Mouse (Mus musculus): ENCODE results near the gene Gins2.

Gins2 gene

GRCm38 (mm10) chr8:120563851-120564837 lies 25.0 kb downstream of the Gins2 start:
- DNase-seq: peak; percentile 64

DNA sequence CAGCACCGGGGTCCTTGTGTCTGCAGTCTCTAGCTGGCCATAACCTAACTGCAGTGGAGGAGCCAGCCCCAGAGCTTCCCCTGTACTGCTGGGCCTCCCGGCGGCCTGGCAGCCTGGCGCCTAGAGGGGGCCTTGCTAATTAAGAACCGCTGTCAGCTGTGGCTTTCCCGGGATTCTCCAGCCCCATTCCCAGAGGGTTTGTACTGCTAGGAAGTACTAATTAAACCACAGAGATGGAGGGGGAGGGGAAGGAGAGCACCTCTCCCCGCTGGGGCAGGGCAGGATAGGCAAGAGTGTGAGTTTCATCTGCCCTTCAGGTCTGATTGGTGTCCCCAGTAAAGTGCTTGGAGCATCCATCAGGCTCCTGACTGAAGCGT lies 25.8 kb downstream of the Gins2 start:
- DNase-seq: no peak

GRCm38 (mm10) chr8:120562680-120563347 lies 26.3 kb downstream of the Gins2 start:
- DNase-seq: no peak

DNA sequence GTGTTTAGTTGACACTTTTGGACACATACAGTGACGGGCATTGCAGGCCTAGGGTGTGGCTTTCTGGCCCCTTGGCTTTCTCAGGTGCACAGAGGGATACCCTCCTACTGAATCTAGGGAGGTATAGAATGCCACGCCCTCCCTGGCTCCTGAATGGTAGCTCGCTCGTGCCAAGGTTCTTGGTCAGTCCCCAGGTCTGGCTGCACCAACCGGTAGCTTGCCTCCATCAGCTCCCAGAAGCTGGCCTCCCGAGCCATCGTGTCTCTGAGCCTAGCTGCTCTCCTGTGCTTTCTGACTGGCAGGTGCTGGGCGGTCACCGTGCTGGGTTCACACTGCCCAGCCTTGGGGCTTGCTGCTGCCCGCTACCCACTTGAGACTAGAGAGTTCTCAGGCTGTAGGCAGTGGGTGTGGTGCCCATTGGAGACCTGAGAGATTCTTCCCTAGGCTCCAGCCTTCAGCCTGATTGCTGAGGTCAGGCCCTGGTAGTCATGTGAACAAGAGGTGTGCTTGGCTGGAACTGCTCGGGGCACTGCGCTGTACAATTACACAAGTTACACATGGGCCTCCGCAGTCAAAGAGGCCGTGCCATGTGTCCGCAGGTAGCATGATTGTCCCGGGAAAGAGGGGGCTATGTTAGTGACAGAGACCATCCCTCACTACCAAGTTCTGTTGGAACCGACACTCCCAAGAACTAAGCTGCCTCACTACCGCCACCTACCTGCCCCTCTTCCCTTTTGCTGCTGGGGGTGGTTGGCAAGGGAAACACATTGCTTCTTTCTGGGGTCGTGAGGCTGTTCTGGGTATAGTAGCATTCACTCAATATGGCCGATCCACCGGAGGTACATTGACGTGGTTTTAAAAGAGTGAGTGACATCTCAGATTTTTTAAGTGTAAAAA lies 27.3 kb downstream of the Gins2 start:
- no peak for DNase-seq

- no peak for DNase-seq
These were observed 28.6 kb downstream of the Gins2 start for GRCm38 (mm10) chr8:120560535-120560934.

GRCm38 (mm10) chr8:120559654-120560053 lies 29.4 kb downstream of the Gins2 start:
- no peak for DNase-seq

- DNase-seq: no peak
These were observed 30.9 kb downstream of the Gins2 start for GRCm38 (mm10) chr8:120558162-120558561.

- no peak for DNase-seq
These were observed 31.7 kb downstream of the Gins2 start for GRCm38 (mm10) chr8:120557170-120557965.

GRCm38 (mm10) chr8:120556198-120556892 lies 32.8 kb downstream of the Gins2 start:
- no peak for DNase-seq

- DNase-seq: no peak
These were observed 34.6 kb downstream of the Gins2 start for GRCm38 (mm10) chr8:120554466-120555039.

- DNase-seq: peak; percentile 11
These were observed 35.5 kb downstream of the Gins2 start for GRCm38 (mm10) chr8:120553441-120554123.

DNA sequence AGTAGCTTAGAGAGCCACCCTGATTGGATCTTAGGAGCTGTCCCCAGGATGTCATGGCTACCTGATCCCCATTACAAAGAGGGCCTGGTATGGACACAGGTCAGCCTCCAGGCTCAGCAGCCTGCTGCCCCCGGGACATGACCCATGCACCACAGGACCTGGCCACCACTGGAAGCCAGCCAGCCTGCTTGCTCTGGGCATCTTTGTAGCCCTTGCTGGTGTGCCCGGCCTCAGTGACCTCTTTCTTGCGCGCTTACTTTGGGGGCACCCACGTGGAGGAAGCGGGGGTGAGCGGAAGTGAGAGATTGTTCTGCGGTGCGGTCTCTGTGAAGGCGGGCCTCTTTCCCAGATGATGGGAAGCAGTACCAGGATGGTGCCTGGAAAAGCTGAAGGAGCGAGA lies 36.6 kb downstream of the Gins2 start:
- no peak for DNase-seq

GRCm38 (mm10) chr8:120551677-120551980 lies 37.5 kb downstream of the Gins2 start:
- DNase-seq: no peak

GRCm38 (mm10) chr8:120550937-120551676 lies 38.0 kb downstream of the Gins2 start:
- DNase-seq: no peak

- no peak for DNase-seq
These were observed 38.7 kb downstream of the Gins2 start for GRCm38 (mm10) chr8:120550430-120550829.

DNA sequence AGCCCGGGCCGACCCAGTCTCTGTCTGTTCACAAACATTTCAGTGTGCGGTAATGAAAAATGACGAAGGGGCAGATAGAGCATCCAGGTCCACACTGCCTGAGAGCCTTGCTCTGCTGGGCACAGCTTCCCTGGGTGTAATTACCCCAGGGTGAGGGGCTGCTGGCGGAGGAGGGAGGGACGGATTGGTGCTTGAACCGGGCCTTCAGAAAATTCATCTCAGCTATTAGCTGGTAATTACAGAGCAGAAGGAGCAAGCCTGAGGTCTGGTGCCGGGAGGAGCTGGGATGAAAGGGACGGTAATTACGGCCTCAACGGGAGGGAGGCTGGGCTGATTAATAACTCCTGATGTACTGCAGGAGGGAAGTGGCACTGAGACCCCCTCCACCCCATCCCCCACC lies 39.2 kb downstream of the Gins2 start:
- DNase-seq: no peak

- DNase-seq: peak; percentile 26
These were observed 39.7 kb downstream of the Gins2 start for GRCm38 (mm10) chr8:120549321-120549921.

GRCm38 (mm10) chr8:120548313-120548761 lies 40.8 kb downstream of the Gins2 start:
- no peak for DNase-seq

- DNase-seq: no peak
These were observed 41.5 kb downstream of the Gins2 start for GRCm38 (mm10) chr8:120547562-120547961.

Measured in liver (tissue).